Mouse (Mus musculus): ENCODE results near the gene Lsm11.

Gene Lsm11

GRCm38 (mm10) chr11:45944643-45945156 is at the start of gene Lsm11:
Lsm11 (minus strand) TSS chr11:45944935.
- DNase-seq (ENCODE audit: extremely low read depth, low read depth, low spot score): no peak

- DNase-seq (ENCODE audit: extremely low read depth, low read depth, low spot score): no peak
Observed at GRCm38 (mm10) chr11:45992087-45992486, 47.4 kb upstream of the Lsm11 start.

GRCm38 (mm10) chr11:45991604-45992003 is 46.9 kb upstream of the Lsm11 start:
- no peak for DNase-seq (ENCODE audit: extremely low read depth, low read depth, low spot score)

DNA sequence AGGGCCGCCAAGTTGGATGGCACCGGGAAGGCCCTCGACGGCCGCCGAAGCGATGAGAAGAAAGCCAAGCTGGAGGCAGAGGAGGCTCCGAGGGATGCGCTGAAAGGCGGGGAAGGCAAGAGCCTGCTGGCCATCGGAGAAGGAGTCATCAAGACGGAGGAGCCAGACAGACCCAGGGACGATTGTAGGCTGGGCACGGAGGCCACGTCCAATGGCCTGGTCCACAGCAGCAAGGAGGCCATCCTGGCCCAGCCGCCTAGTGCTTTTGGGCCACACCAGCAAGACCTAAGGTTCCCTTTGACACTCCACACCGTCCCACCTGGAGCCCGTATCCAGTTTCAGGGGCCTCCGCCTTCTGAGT is 36.1 kb upstream of the Lsm11 start:
- DNase-seq (ENCODE audit: extremely low read depth, low read depth, low spot score): no peak

- DNase-seq (ENCODE audit: extremely low read depth, low read depth, low spot score): no peak
Observed at GRCm38 (mm10) chr11:45979946-45980892, 35.5 kb upstream of the Lsm11 start, which contains the start of gene Sox30. Sox30 (plus strand) TSS chr11:45980310.

DNA sequence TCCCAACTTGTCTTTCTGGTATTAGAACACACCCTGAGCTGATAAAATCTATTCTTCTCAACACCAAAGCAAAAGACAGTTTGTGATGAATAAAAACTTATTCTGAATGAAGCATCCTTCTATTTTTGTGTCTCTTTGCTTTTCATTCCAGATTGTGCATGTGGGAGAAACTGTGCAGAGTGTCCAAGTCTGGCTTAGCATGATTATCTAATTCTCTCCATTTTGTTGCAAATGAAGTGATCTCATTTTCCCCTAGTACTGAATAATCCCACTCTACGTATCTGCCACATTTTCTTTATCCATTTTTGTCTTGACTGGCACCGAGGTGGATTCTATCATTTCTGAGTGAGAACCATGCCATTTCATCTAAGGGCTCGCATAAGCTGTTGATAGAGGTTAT is 31.3 kb upstream of the Lsm11 start:
- DNase-seq (ENCODE audit: extremely low read depth, low read depth, low spot score): no peak

DNA sequence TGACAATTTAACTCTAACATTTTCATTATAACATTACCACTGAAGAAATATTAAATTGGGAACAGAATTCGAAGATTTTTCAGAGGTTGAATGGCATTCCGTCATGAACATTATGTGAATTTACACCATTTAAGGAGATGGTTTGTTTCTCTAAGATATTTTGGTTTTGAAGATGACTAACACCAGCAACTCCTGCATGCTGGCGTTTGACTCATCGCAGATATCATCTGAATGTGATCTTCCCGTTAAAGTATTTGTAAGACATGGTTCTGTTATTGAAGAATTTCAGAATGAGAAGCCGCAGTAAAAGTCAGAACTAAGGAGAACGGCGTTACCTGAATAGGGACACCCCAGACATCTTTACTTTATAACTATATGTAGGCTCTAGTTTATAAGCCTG is 29.7 kb upstream of the Lsm11 start:
- no peak for DNase-seq (ENCODE audit: extremely low read depth, low read depth, low spot score)

GRCm38 (mm10) chr11:45973635-45974034 is 28.9 kb upstream of the Lsm11 start:
- no peak for DNase-seq (ENCODE audit: extremely low read depth, low read depth, low spot score)

DNA sequence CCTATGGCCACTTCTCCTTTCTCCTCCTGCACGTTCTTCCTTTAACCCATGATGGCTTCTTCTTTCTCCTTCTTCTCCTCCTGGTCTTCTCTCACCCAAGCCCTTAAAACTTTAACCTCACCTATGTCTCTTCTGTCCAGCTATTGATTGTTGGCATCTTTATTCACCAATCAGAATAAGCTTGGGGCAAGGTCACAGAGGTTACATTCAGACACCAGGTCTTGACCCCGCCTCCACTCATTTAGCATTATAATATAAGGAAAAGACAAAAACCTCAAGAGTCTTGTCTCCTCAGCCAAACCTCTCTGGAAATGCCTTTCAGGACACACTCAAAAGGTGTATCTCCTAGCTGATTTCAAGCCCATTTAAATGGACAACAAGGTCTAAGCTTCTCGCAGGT is 23.7 kb upstream of the Lsm11 start:
- DNase-seq (ENCODE audit: extremely low read depth, low read depth, low spot score): no peak

GRCm38 (mm10) chr11:45966896-45967295 is 22.2 kb upstream of the Lsm11 start:
- no peak for DNase-seq (ENCODE audit: extremely low read depth, low read depth, low spot score)

- no peak for DNase-seq (ENCODE audit: extremely low read depth, low read depth, low spot score)
Observed at GRCm38 (mm10) chr11:45960003-45960402, 15.3 kb upstream of the Lsm11 start.

GRCm38 (mm10) chr11:45959598-45959997 is 14.9 kb upstream of the Lsm11 start:
- DNase-seq (ENCODE audit: extremely low read depth, low read depth, low spot score): no peak

DNA sequence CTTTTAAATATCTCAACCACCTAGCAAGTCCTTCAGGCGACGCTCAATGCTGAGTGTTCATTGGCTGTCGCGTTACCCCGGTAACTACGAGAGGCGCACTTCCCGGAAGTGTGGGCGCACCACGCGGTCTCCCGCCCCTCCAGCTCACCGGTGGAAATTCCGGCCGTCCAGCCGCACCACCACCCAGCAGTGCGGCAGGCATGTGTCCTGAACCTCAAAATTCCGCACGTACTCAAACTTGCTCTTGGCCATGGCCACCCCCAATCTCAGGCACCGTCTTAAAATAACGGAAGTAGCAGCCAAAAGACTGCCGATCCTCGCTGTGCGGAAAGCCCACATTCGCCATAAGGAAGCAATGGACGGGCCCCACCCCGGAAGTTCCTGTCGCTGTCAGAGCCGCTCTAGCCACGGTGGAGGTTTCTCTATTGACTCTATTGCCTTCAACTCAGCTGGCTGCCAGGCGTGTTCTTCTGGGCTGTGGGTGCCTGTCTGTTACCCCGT is 10.4 kb upstream of the Lsm11 start, which contains the start of gene Thg1l:
Thg1l (minus strand) TSS at position 368 of the 501 bp plus-strand sequence.
- DNase-seq (ENCODE audit: extremely low read depth, low read depth, low spot score): no peak

DNA sequence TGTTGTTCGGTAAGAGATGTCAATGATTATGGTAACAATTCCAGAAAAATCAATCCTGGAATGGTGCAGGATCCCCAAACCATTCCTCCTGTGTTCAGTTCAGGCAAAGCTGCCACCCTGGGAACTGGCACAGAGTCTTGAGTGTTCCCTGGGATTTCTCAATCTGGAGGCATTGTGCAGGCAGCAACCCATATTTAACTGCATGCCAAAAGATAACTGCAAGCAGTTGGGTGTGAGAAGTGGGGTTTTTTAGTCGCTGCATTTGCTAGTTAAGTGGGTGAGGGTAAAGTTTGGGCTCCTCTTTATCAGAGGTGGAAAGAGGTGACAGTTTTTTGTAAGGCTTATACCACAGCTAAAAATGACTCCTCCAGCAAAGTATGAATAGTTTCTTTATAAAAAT is 2.8 kb upstream of the Lsm11 start:
- DNase-seq (ENCODE audit: extremely low read depth, low read depth, low spot score): no peak

DNA sequence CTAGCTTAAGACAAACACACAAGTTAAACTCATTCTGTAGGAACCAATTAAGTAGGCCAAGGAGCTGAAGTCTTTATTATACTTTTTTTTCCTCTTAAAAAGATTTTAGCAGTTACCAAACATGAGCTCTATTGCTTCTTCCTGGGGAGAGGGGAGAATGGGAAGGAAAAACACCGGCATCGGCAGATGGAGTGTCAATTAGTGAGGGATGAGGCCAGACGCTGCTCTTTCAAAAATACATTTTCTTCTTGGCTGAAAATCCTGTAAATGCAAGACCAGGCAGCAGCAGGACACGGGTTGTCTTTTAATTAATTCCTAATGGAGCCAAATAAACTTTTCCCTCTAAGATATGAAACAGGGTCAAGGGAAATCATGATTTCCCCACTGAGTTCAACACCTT is 2.1 kb upstream of the Lsm11 start:
- DNase-seq (ENCODE audit: extremely low read depth, low read depth, low spot score): no peak

GRCm38 (mm10) chr11:45943891-45944642 is 668 bp downstream of the Lsm11 start:
- DNase-seq (ENCODE audit: extremely low read depth, low read depth, low spot score): no peak

DNA sequence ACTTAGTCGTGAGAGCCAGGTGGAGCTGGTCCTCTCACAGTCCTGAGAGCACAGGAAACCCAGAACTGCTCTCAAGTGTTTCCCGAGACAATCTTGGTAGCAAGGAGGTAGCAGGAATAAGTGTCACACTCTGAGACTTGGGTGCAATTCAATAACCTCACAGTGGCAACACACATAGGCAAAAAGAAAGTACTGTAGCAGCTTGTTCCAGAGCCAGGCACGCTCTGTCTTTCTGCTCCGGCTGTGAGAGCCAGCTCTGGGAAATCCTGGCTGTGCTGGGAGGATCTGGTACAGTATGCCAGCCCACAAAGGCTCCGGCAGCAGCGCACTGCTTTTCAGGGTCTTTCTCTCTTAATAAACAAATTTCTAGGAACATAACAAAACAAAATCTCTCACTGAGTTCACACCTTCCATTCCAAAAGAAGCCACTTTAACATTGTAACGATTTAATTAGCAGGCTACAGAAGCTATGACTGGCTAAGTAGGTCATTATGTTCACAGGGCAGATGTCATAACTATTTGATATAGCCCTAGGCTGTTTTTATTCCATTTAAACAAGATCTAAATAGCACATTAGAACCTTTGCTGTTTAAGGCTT is 1.5 kb downstream of the Lsm11 start:
- DNase-seq (ENCODE audit: extremely low read depth, low read depth, low spot score): no peak

- no peak for DNase-seq (ENCODE audit: extremely low read depth, low read depth, low spot score)
Observed at GRCm38 (mm10) chr11:45942281-45942680, 2.5 kb downstream of the Lsm11 start.

DNA sequence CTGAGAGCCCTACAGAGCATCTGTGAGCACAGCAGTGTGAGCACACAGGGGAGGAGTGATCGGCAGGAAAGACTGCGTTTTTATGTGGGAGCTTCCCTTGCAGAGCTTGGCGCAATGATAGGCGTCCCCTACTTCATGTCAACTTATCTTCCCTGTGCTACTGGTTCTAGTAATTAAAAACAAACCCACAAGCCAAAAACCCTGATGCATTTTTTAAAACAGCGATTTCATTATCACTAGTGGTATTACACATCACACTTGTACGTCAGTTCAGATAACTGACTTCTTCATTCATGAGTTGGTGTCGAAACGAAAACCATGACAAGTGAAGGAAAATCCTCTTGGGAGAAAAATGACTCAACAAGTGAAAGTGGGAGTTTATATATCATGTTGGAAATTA is 5.8 kb downstream of the Lsm11 start:
- DNase-seq (ENCODE audit: extremely low read depth, low read depth, low spot score): no peak

- DNase-seq (ENCODE audit: extremely low read depth, low read depth, low spot score): no peak
Observed at GRCm38 (mm10) chr11:45937478-45937877, 7.3 kb downstream of the Lsm11 start.

DNA sequence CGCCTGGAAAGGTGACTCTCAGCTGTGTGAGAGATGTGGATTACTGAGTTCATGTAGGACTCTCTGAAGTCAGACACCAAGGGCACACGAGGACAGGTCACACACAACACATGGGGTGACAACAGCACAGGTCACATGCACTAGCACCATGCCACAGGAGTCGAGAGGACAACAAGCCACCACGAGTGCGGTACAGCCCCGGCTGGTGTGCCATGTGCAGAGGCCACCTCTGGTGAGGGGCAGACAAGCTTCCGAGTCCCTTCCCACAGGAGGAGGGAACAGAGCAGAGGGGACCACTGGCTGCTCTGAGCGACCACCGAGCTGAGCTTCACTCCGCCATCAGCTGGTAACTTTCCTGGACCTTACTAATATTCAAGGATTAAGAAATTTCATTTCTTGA is 12.0 kb downstream of the Lsm11 start:
- no peak for DNase-seq (ENCODE audit: extremely low read depth, low read depth, low spot score)
